Mouse (Mus musculus) bone marrow, adult 2 months (tissue): Measurements from ENCODE around the gene Gsdma.

ENCODE experiments used
- CTCF ChIP-seq: fragments of 200-500 bp; IDR thresholded peaks from 2 replicates; pipeline ENCODE4 v1.5.1; 2011; ENCODE audit warnings: low read length, control low read depth; ENCODE audit not compliant: control insufficient read depth, insufficient read depth
- POLR2A ChIP-seq: fragments of 200-500 bp; IDR thresholded peaks from 2 replicates; pipeline ENCODE4 v1.6.1; 2011; ENCODE audit warnings: low read depth, mild to moderate bottlenecking, control low read depth, low read length, borderline replicate concordance; ENCODE audit not compliant: control insufficient read depth

GRCm38 (mm10) chr11:98681186-98681585 is 17.0 kb downstream of the Gsdma start:
- TF ChIP-seq CTCF (no peak), POLR2A (no peak)
